Mouse (Mus musculus): Measurements from ENCODE around the gene Siglec1. TPM values are rescaled to one million over a fixed set of nuclear protein-coding genes. Genes with fewer than 3 reads are reported as not detected.

The Siglec1 gene
- total RNA-seq, 2 experiments from 2014 or later = 0.64 to 0.77 TPM

GRCm38 (mm10) chr2:131029065-131029935 lies 57.3 kb downstream of the Siglec1 start:
- intact Hi-C loops (cut with DNase I) = no loop called here
- peak; percentile 21 to 28 for DNase-seq

GRCm38 (mm10) chr2:131026941-131027340 lies 59.6 kb downstream of the Siglec1 start:
- intact Hi-C loops (cut with DNase I) = no loop called here
- DNase-seq = no peak

GRCm38 (mm10) chr2:131025230-131025629 lies 61.3 kb downstream of the Siglec1 start:
- DNase-seq = no peak
- intact Hi-C loops (cut with DNase I) = no loop called here

Small RNA genes within 50 kb of the gene (microRNA-seq; reads per million reads assigned to microRNA genes)
- 0 reads per million in 2 experiments for gene Mir6973b

Other genes starting within 250 kb of the Siglec1 start
- 10 to 100 TPM; 74.6 to 86.1 TPM for gene 4930402H24Rik, start 180.4 kb downstream of the Siglec1 start, total RNA-seq (2021)
- 10 to 100 TPM; 29.4 to 30.9 TPM for gene Atrn, start 180.3 kb downstream of the Siglec1 start, total RNA-seq (2021)
- gene Gfra4, start 43.7 kb downstream of the Siglec1 start, total RNA-seq (2021) = 1 to 10 TPM; 3.8 to 6.8 TPM
- gene Adam33, start 23.0 kb downstream of the Siglec1 start, total RNA-seq (2021) = 1 to 10 TPM in 1 of 2 experiments, under 1 TPM in 1; 0.92 to 1.8 TPM
- gene Hspa12b, start 40.5 kb upstream of the Siglec1 start, total RNA-seq (2021) = 10 to 100 TPM; 44.1 to 52.4 TPM
- gene Gm11037, start 46.7 kb upstream of the Siglec1 start, total RNA-seq (2021) = not detected
- 10 to 100 TPM; 17.9 to 21.2 TPM for gene 1700037H04Rik, start 73.3 kb upstream of the Siglec1 start, total RNA-seq (2021)
- 10 to 100 TPM; 71.0 to 75.9 TPM for gene Cenpb, start 93.3 kb upstream of the Siglec1 start, total RNA-seq (2021)
- gene Cdc25b, start 100.2 kb upstream of the Siglec1 start, total RNA-seq (2021) = 10 to 100 TPM; 12.1 to 14.5 TPM
- gene Spef1, start 100.5 kb upstream of the Siglec1 start, total RNA-seq (2021) = 1 to 10 TPM; 6.2 to 7.1 TPM
- 10 to 100 TPM; 39.4 to 44.0 TPM for gene Ap5s1, start 120.3 kb upstream of the Siglec1 start, total RNA-seq (2021)
- 10 to 100 TPM; 39.6 to 44.6 TPM for gene Mavs, start 147.3 kb upstream of the Siglec1 start, total RNA-seq (2021)
- 10 to 100 TPM; 35.5 to 36.0 TPM for gene Pank2, start 175.7 kb upstream of the Siglec1 start, total RNA-seq (2021)

Measured in heart, postnatal 10 days (tissue).